Mouse (Mus musculus): ENCODE measurements around the gene Gcsh. TPM values are rescaled to one million over a fixed set of nuclear protein-coding genes. Genes with fewer than 3 reads are reported as not detected.

The Gcsh gene
- polyA plus RNA-seq, 1 experiment from 2014 or later: 90.2 TPM

DNA sequence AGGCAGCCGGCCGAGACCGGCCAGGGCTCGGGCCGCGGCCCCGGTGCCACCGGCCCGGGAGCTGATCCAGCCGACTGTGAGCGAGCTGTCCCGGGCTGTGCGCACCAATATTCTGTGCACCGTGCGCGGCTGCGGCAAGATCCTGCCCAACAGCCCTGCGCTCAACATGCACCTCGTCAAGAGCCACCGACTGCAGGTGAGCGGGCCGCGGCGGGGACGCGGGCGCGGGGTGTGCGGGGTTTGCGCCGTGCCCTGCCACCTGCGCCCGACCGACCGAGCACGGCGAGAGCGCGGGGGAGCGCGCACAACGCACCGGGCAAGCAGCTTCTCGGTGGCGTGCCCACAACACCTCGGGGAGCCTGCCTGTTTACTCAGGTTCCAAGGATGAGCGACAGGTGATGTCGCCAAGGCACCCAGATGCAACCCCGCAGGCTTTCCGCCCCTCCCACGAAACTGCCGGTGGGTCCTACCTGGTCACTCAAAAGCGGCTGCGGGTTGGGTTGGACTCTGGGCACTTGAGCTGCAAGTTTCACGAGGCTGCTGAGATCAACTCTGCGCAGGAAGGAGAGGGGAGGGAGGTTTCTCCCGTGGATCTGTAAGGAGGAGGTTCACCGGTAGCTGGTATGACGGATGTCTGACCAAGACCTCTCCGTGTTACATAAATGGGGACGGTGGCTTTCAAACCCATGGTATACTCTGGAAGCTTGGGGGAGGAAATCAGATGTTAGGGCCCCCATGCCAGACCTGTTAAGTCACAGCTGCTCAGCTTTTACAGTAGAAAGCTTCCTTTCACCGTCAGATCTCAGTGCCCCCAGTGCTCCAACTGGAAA is 49.6 kb downstream of the Gcsh start:
- no peaks in the 10 kb centered on the region for H3K9me3 ChIP-seq (replicated peaks)
- H3K4me1 ChIP-seq (replicated peaks): peaks cover 60% of the 10 kb centered on the region
- DNase-seq: peak; percentile 16

GRCm38 (mm10) chr8:116943161-116943554 is 50.2 kb downstream of the Gcsh start, which contains the start of gene Atmin:
TSS of gene Atmin (plus strand) at chr8:116943393.
- peaks cover 56% of the 10 kb centered on the region for H3K4me1 ChIP-seq (replicated peaks)
- WGBS (ENCODE audit: insufficient replicate concordance): under 1% methylated on average over 35 of the region's 46 CpGs
- H3K9ac ChIP-seq: peak within 1 kb of the TSS; percentile 90
- H3K27ac ChIP-seq: peak within 1 kb of the TSS; percentile 79
- peaks cover 27% of the 10 kb centered on the region for H3K36me3 ChIP-seq
- H3K27me3 ChIP-seq: no peaks in the 10 kb centered on the region
- H3K9me3 ChIP-seq (replicated peaks): no peaks in the 10 kb centered on the region
- DNase-seq (peak; percentile 77), ATAC-seq (ENCODE audit: low read depth) (peak; percentile 84)
- H3K4me2 ChIP-seq: peak within 1 kb of the TSS; percentile 98
- peak within 1 kb of the TSS; percentile 98 for H3K4me3 ChIP-seq (replicated peaks)

More for the DNA sequence above, 49.6 kb downstream of the Gcsh start:
- WGBS (ENCODE audit: insufficient replicate concordance): under 1% methylated on average over 62 of the region's 62 CpGs
- no peaks in the 10 kb centered on the region for H3K27me3 ChIP-seq
- peak; percentile 41 for ATAC-seq (ENCODE audit: low read depth)
- H3K4me2 ChIP-seq: peak overlapping the region; percentile 98
- H3K4me3 ChIP-seq (replicated peaks): peak overlapping the region; percentile 98
- H3K27ac ChIP-seq: peak overlapping the region; percentile 79
- peak overlapping the region; percentile 90 for H3K9ac ChIP-seq
- peaks cover 21% of the 10 kb centered on the region for H3K36me3 ChIP-seq

- Histone ChIP-seq H3K9ac (peak overlapping the region; percentile 49; the same call in 1 of the 2 replicates), H3K4me2 (peak overlapping the region; percentile 98), H3K36me3 (peaks cover 34% of the 10 kb centered on the region), H3K4me3 (replicated peaks) (peak overlapping the region; percentile 98), H3K27ac (no peak overlapping the region), H3K4me1 (replicated peaks) (peaks cover 49% of the 10 kb centered on the region), H3K27me3 (no peaks in the 10 kb centered on the region), H3K9me3 (replicated peaks) (no peaks in the 10 kb centered on the region)
- WGBS (ENCODE audit: insufficient replicate concordance): 52% methylated on average over 12 of the region's 12 CpGs
- peak; percentile 39 for ATAC-seq (ENCODE audit: low read depth)
- DNase-seq: no peak
Observed at GRCm38 (mm10) chr8:116942284-116943058, 50.9 kb downstream of the Gcsh start.

DNA sequence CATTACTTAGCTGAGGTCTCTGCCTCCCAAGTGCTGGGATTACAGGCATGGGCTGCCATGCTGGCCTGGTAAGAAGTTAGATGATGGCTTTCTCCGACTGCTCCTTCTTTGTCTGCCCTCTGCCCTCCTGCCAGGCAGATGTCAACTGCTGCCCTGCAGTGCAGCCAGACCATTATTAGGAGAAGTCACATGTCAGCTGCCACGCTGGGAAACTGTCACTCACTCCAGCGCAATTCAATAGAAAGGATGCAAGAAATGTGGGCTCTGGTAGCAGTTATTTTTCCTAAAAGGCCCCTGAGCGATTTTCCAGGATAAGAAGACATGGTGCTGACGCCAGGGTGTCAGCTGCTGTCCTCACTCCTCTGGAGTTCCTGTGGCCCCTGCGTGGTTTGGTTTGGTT is 57.8 kb downstream of the Gcsh start:
- no peak for DNase-seq

DNA sequence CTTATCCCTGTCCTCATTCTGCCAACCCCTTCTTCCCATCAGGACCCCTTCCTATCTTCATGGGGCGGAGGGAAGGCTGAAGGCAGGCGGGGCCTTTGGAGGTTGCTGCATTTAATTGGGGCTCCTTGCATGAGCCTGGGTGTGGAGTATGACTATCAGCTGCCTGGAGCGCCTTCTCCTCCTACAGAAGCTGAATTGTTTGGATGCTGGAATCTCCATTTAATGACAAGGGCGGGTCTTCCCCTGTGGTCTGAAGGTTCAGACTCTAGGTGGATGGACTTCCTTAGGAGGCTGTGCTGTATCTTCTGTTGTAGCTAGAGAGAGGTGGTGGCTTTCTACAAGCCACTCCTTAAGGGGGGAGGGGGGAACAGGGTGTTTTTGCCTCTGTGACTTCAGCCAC is 58.4 kb downstream of the Gcsh start:
- Histone ChIP-seq H3K36me3 (peaks cover 92% of the 10 kb centered on the region), H3K4me1 (replicated peaks) (no peaks in the 10 kb centered on the region), H3K9me3 (replicated peaks) (no peaks in the 10 kb centered on the region), H3K4me2 (no peak overlapping the region), H3K4me3 (replicated peaks) (no peak overlapping the region), H3K27ac (no peak overlapping the region), H3K27me3 (no peaks in the 10 kb centered on the region), H3K9ac (no peak overlapping the region)
- DNase-seq: no peak
- 78% methylated on average over 4 of the region's 4 CpGs for WGBS (ENCODE audit: insufficient replicate concordance)
- ATAC-seq (ENCODE audit: low read depth): no peak

More for the DNA sequence above, 57.8 kb downstream of the Gcsh start:
- 77% methylated on average over 6 of the region's 6 CpGs for WGBS (ENCODE audit: insufficient replicate concordance)
- H3K4me3 ChIP-seq (replicated peaks): no peak overlapping the region
- H3K4me1 ChIP-seq (replicated peaks): no peaks in the 10 kb centered on the region
- peaks cover 92% of the 10 kb centered on the region for H3K36me3 ChIP-seq
- H3K9me3 ChIP-seq (replicated peaks): no peaks in the 10 kb centered on the region
- H3K27me3 ChIP-seq: no peaks in the 10 kb centered on the region
- H3K27ac ChIP-seq: no peak overlapping the region
- no peak overlapping the region for H3K4me2 ChIP-seq
- H3K9ac ChIP-seq: no peak overlapping the region
- ATAC-seq (ENCODE audit: low read depth): no peak

Other genes with a start within 250 kb of the Gcsh start
- 89.0 and 93.9 TPM in 2 replicates for gene Cmc2, start 72.1 kb downstream of the Gcsh start, polyA plus RNA-seq (2015; fragmentation: Nextera tagmentation; extraction: Ambion mirVana)
- gene Cenpn, start 71.8 kb downstream of the Gcsh start, polyA plus RNA-seq (2015; fragmentation: Nextera tagmentation; extraction: Ambion mirVana): 33.2 and 36.2 TPM in 2 replicates
- 4.6 and 5.2 TPM in 2 replicates for gene Atmin, start 50.1 kb downstream of the Gcsh start, polyA plus RNA-seq (2015; fragmentation: Nextera tagmentation; extraction: Ambion mirVana)
- 0.44 and 0.53 TPM in 2 replicates for gene 1700030J22Rik, start 14.6 kb downstream of the Gcsh start, polyA plus RNA-seq (2015; fragmentation: Nextera tagmentation; extraction: Ambion mirVana)
- gene Pkd1l2, start 88.9 kb upstream of the Gcsh start, polyA plus RNA-seq (2015; fragmentation: Nextera tagmentation; extraction: Ambion mirVana): 0.03 TPM in 1 of 2 replicates, not detected in the other
- 8.1 and 9.2 TPM in 2 replicates for gene Bco1, start 102.3 kb upstream of the Gcsh start, polyA plus RNA-seq (2015; fragmentation: Nextera tagmentation; extraction: Ambion mirVana)
- gene Gan, start 164.6 kb upstream of the Gcsh start, polyA plus RNA-seq (2015; fragmentation: Nextera tagmentation; extraction: Ambion mirVana): 1.1 and 1.3 TPM in 2 replicates

All from liver, embryonic 13.5 days (tissue).